Mouse (Mus musculus): ENCODE data around the gene Clpb. TPM values are rescaled to one million over a fixed set of nuclear protein-coding genes. Genes with fewer than 3 reads are reported as not detected.
A peak's percentile ranks its signal among the peaks of the same experiment; 100 is the strongest.

Clpb gene
- total RNA-seq, 4 experiments from 2014 or later = 50.4 to 57.6 (median 54.6) TPM

DNA sequence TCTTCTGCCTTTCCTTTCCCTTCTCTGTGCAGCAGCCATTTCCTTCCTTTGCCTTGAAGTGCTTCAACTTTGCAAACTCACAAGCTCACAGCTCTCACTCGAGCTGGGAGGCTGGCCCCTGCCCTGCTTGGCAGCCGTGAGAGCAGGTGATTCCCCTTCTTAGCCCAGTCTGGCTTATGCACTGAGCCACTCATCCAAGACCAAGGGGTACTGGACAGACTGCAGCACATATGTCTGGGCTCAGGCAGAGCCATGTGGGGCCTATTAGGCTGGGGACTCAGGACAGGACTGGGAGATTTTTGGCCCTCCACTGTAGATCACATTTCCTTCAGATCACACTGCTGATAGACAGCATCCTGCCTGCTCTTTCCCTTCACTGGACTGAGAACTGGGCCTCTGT, 10.1 kb downstream of the Clpb start:
- DNase-seq (ENCODE audit: low spot score in 2 of 2) = no peak

DNA sequence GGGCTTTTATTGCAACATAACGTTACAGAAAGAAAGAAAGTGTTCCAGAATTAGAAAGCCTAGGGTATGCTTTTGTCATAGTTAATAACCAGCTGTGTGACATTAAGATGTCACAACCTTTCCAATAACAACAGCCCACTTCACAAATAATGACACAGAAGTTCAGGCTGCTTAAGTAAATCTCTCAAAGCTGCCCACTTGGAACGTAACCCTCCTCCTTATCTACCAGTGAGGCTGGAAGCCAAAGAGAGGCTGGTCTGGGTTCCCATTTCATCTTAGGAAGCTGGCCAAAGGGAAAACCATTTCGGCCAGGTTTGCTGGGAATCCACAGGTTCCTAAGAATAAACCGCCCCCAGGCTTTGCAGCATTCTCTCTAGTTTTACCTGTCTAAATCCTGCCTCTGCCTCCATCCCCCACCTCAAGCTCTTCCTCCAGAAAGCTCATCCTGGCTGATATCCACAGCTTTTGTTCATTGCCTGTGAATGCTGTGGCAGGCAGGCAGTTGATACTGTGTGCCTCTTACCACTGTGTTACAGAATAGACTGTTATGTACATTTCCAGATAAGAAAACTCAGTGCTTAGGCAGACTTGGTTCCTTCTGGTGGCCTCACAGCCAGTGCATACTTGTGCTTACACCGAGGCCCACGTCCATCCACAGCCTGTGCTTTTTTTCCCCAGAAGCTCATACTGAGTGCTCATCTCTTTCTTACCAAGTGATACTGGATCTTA, 12.8 kb downstream of the Clpb start:
- DNase-seq (ENCODE audit: low spot score in 2 of 2) = no peak

- DNase-seq (ENCODE audit: low spot score in 2 of 2) = no peak
These were observed 13.4 kb downstream of the Clpb start for GRCm38 (mm10) chr7:101676762-101677308.

GRCm38 (mm10) chr7:101679591-101679990, 16.2 kb downstream of the Clpb start:
- DNase-seq (ENCODE audit: low spot score in 2 of 2) = peak; percentile 49 to 60

DNA sequence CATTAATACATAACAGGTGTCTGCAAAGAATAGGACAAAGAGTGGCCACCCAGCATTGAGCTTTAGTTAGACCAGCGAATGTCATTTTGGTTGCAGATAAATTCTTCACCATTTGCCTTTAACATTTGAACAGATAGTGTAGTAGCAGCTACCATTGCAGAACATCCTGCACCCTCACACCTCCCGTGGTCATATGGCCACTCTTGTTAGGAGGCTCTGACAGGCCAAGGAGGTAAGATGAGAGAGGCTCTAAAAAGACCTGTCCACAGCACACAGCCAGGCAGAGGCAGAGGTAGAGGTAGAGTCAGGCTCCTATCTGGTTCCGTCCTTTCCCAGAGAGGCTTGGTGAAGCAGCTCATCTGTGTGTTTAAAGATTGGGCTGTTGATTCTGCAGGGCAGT, 17.5 kb downstream of the Clpb start:
- no peak for DNase-seq (ENCODE audit: low spot score in 2 of 2)

DNA sequence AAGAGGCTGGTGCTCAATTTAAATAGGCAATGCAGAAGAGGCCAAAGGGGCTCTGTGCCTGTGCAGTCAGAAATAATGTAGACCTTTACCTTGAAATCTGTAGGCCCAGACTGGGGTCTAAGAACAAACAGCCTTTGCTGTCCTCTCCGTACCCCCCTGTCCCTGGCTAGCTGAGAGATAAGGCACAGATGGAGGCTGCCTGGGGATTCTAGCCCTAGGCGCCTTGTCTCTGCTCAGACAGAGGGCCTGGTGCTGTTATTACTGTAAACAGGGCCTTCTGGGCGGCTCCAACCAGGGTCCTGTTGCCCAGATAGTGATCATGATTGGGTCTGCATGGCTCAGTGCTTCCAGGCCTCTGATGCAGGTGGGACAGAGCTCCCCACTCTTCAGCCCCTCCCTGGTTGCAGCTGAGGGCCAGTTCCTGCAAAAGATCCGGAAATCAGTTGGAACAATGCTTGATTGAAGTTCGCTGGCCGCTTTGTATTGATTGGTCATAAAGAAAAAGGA, 18.2 kb downstream of the Clpb start:
- DNase-seq (ENCODE audit: low spot score in 2 of 2) = no peak

- DNase-seq (ENCODE audit: low spot score in 2 of 2) = no peak
These were observed 19.5 kb downstream of the Clpb start for GRCm38 (mm10) chr7:101682886-101683285.

GRCm38 (mm10) chr7:101683976-101684630, 20.7 kb downstream of the Clpb start:
- no peak for DNase-seq (ENCODE audit: low spot score in 2 of 2)

GRCm38 (mm10) chr7:101684671-101685070, 21.2 kb downstream of the Clpb start:
- DNase-seq (ENCODE audit: low spot score in 2 of 2) = no peak

GRCm38 (mm10) chr7:101687144-101687543, 23.7 kb downstream of the Clpb start:
- no peak for DNase-seq (ENCODE audit: low spot score in 2 of 2)

DNA sequence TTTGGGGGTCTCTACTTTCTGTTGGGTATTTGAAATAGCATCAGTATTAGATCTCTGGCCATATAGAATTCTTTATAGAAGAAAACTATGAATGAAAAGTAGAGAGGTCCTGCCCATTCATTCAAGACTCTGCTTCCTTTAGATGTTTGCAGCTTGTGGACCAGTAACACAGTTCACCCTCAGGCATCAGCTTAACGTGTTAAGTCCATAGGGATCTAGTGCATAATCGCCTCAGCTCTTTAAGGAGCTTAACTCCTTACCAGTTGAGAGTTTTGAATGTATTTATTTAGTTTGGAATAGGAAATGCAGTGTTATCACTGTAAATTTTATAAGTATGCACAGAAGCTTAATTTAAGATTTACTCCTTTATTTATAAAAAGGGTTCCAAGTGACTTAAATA, 27.0 kb downstream of the Clpb start:
- no peak for DNase-seq (ENCODE audit: low spot score in 2 of 2)

- no peak for DNase-seq (ENCODE audit: low spot score in 2 of 2)
These were observed 28.4 kb downstream of the Clpb start for GRCm38 (mm10) chr7:101691863-101692262.

GRCm38 (mm10) chr7:101692446-101692845, 29.0 kb downstream of the Clpb start:
- DNase-seq (ENCODE audit: low spot score in 2 of 2) = no peak

GRCm38 (mm10) chr7:101695483-101695882, 32.0 kb downstream of the Clpb start:
- no peak for DNase-seq (ENCODE audit: low spot score in 2 of 2)

- no peak for DNase-seq (ENCODE audit: low spot score in 2 of 2)
These were observed 33.7 kb downstream of the Clpb start for GRCm38 (mm10) chr7:101696931-101697723.

DNA sequence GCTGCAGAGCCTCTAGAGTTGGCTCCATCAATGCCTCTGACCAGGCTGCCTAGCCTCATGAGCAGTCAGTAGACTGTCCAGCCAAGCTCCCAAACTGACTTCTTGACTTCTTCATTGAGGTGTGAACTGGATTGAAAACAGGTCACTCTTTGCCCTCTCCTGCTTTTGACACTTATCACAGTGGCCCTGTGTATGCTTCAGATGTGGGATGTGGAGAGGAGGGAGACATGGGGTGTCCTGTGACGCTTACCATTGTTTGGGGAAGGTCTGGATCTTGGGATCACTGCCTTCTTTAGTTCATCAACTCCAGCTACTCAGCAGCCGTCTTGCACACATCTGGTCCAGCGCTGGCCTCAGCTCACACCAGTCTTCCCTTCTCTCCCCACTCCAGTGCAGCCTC, 36.9 kb downstream of the Clpb start:
- DNase-seq (ENCODE audit: low spot score in 2 of 2) = no peak

DNA sequence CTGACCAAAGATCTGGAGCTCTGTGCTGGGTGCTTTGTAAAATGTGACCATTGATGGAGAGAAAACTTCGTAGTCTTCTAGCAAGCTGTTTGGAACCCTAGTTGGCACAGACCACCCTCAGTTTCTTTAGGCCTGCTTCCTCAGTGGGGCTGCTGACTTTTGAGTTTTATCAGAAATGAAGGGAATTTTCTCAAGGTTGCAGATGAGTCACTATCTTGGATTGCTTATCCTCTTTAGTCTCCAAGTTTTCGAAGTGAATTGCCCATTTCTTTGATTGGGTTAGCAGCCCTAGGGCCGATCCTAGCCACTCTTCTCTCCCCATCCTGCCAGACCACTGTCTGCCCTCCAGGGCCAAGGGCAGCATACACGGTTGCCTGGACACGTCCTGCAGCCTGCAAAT, 39.3 kb downstream of the Clpb start:
- no peak for DNase-seq (ENCODE audit: low spot score in 2 of 2)

DNA sequence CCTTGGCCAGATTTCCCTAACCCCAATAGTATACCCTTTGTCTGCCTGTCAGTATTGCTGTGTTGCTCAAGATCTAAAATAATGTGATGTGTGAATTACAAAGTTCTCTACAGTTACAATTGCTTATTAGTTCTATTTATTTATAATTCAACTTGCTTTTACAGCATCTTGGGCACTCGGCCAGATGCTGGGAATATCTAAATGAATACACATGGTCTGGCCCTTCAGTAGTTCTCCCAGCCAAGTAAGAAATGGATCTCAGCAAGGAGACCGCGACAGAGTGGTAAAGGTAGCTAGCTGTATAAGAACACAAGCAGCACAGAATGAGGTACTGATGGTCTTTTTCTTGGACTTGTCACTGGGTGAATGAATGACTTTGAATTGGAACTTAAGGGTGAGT, 46.2 kb downstream of the Clpb start:
- no peak for DNase-seq (ENCODE audit: low spot score in 2 of 2)

GRCm38 (mm10) chr7:101710236-101710635, 46.8 kb downstream of the Clpb start:
- DNase-seq (ENCODE audit: low spot score in 2 of 2) = no peak

- no peak for DNase-seq (ENCODE audit: low spot score in 2 of 2)
These were observed 50.5 kb downstream of the Clpb start for GRCm38 (mm10) chr7:101713828-101714400.

- DNase-seq (ENCODE audit: low spot score in 2 of 2) = no peak
These were observed 51.7 kb downstream of the Clpb start for GRCm38 (mm10) chr7:101715041-101715551.

Measured in left cerebral cortex, adult 8-10 months (tissue).